Mouse (Mus musculus): ENCODE measurements around the gene Cdh13. TPM values are rescaled to one million over a fixed set of nuclear protein-coding genes. Genes with fewer than 3 reads are reported as not detected.

The Cdh13 gene
- polyA plus RNA-seq, 1 experiment from 2014 or later, result 3.0 TPM

DNA sequence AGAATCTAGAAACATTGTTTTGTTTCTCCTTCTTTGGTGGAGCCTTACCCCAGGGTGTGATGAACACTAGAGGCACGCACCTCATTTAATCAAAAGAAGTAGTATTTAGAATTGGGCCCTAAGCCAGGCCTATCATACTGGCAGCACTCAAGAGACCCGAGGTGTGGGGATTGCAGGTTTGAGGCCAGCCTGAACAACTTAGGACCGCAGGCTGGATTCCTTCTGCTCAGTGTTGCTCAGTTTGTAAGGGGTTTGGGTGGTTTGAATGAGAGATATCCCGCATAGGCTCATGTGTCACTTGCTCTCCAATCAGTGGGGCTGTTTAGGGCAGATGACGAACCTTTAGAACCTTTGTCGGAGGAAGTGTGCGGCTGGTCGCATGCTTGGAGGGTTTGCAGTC lies 96.5 kb downstream of the Cdh13 start:
- DNase-seq (ENCODE audit: low spot score), result peak; percentile 32

DNA sequence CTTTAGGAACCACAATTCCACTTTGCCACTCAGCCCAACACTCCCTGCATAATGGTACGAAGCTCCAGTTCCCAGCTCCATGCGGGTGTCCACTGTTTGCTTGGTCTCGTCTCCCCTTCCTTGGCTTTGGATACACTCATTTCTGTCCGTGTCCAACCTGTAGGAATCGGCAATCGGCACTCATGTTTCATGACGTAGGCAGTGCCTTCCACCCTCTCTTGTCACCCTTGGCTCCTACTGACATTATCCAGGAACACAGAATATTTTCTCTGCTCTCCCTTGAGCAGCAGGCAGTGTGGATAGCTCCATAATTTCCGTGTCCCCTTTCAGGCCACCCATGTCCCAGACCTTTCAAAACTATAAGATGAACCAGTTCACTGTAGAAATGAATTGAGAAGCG lies 97.2 kb downstream of the Cdh13 start:
- DNase-seq (ENCODE audit: low spot score), result no peak

DNA sequence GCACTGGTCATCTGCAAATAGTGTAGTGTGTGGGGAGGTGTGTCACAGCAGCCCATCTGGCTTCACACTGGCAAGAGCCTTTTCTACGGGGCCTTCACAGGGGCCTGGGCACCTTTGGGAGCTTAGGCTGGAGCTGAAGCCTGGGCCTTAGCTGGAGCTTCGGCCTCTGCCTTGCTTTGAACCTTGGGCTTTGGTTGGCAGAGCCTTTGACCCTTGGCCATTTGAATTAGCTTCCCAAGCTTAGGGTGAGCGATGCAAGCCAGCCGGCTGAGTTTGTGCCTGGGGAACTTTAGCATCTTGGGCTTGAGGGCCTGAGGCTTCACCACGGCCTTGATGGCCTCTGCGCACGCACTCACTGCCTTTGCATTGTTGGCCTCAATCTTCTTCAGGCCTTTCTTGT lies 98.1 kb downstream of the Cdh13 start:
- DNase-seq (ENCODE audit: low spot score), result no peak

DNA sequence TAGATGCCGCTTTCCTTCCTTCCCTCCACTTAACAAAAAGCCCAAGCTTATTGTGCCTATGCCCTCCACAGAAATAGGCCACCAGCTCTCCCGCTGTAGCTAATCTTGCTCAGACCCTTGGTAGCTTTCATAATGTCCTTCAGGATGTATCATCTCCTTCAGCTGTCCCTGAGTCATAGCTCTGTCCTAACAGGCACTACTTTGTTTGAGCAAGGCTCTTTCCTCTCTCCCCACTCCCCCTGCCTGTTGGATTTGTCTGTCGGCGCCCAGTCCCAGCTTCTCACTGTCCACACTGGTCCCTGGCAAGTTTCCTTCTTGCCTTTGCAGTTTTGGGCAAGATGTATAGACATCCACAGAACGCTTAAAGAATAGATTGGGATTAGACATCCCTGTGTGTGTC lies 100.8 kb downstream of the Cdh13 start:
- DNase-seq (ENCODE audit: low spot score), result no peak

DNA sequence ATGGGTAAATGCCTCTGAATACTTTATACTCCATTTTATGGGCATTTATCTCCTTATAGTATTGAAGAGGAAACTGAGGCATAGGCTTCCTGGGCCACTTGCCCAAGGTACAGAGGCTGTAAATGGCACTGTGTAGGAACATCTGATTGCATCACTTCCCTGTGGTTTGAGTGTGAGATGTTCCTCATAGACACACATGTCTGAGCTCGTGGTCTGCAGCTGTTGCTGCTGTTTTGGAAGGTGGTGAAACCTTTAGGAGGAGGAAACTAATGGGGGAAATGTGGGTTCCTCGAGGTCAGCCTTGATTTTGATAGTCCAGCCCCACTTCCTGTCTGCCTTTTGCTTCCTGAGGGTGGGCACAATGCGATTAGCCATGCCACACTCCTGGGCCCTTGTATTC lies 105.9 kb downstream of the Cdh13 start:
- DNase-seq (ENCODE audit: low spot score), result no peak

DNA sequence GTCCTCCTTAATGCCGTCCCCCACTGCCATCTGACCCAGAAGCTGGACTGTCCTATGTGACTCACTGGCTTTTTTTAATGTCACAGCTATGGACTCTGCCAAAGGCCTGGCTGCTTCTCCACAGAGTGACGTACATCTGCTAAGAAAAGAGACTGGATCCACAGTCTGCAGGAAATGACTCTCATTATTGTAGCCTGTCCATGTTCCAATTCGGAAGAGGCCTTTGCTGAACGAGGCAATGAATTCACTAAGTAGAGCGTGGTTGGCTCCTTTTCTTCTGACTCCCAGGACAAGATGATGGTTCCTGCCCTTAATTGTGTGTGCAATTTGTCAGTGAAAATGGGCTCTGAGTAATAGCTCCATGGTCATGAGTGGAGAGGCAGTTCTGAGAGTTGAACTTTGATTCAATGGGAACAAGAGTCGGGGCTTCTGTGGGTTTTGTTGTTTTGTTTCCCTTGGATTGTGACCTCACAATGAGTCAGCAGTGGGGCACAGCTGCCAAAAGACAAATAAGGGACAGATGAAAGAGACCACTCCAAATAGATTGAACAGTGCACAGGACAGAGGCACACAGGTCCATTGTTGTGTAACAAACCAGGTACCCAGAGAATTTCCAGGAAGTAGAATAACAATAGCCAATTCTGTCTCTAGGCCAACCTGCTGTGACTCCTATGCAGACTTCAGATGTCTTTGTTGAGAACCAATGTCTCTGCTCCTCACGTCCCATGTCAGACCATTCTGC lies 110.5 kb downstream of the Cdh13 start:
- DNase-seq (ENCODE audit: low spot score), result no peak

DNA sequence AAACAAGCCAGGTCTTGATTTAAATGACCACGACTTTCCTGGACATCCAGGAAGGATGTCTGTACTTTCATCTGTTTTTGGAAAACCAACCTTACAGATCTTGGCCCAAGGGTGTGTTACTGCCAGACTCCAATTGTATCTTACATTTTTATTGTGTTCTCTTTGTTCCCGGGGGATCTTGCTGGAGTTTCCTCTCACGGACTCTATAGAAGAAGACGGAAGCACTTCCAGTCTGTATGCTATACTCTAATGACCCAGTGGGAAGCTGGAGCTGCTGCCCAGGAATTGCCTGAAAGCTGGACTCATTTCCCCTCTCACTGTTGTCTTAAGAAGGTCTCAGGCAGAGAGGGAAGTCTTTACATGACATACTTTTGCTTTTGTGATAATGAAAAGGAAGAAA lies 111.6 kb downstream of the Cdh13 start:
- DNase-seq (ENCODE audit: low spot score), result no peak

DNA sequence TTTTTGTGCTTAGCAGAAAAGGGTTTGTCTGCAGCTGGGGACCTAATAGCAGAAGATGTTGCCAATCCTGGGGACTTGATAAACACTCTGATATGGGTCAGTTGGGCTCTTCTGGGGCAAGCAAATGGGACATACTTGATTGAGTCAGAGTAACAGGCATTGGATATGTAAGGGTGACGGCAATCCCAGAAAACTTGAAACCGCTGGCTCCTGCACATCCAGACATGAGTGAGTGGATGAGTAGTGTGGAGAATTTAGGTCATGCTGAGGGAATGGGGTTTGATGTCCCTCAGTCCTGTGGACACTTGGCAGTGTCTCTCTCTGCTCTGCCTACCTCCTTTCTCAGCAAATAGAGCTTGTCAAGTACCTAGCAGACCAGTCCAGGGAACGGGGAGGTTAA lies 121.3 kb downstream of the Cdh13 start:
- no peak for DNase-seq (ENCODE audit: low spot score)

DNA sequence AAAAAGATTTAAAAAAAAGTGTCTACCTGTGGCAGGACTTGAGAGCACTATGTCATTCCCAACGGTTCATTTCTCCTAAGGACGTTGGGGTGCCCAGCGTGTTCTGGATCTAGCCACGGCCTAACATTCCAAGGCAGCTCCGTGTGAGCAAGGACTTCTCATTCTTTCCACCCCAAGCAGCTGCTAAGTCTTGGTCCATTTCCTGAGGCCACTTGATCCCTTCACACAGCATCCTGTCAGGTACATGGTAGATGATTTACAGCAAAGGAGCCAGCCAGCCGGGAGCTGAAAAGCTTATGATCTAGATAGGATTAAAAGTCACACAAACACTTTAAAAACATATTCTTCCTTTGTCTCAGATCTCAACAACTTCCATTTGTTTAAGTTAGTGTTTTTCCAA lies 123.8 kb downstream of the Cdh13 start:
- DNase-seq (ENCODE audit: low spot score), result no peak

DNA sequence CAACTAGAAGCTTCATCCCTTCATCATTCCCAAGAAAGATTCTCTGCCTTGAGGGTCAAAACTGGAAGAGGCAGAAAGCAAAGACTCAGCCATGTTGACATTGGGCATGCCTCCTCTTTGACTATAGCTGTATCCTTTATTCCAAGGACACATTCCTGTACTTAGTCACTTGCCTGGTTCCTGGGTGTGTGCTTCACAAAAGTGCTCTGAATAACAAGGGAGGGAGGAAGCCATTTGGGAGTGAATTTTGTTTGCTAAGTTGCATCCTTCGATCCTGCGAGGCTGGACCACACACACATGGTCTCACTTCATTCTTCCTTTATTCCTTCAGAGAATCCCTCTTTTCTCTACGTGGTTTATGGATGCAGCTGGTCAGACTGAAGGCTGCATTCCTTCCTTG lies 125.9 kb downstream of the Cdh13 start:
- no peak for DNase-seq (ENCODE audit: low spot score)

DNA sequence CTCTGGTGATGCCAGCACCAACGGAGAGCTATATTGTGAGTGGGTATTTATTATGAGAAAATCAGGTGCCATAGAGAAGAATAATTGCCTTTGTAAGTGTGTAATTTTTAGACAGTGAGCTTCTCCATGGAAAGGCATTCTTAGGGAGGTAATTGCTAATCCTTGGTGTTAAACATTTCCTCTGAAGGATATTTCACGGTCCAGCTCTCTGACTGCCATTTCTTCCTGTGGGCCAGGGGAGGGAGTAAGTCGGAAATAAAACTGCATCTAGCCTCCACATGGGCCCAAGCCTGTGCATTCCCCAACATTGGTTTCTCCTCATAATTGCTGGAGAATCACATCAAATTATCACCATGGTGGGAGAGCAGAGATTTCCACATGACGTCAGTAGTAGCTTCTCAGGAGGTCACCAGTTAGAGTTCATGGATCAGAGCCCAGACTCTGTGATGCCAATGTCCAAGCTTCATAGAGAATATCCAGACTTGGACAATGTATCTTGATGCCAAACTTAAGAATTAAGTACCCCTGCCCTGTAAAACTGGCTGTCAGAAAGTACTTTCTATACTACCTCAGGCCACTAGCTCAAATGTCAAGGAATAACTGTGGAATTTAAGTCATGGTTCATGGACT lies 126.9 kb downstream of the Cdh13 start:
- no peak for DNase-seq (ENCODE audit: low spot score)

DNA sequence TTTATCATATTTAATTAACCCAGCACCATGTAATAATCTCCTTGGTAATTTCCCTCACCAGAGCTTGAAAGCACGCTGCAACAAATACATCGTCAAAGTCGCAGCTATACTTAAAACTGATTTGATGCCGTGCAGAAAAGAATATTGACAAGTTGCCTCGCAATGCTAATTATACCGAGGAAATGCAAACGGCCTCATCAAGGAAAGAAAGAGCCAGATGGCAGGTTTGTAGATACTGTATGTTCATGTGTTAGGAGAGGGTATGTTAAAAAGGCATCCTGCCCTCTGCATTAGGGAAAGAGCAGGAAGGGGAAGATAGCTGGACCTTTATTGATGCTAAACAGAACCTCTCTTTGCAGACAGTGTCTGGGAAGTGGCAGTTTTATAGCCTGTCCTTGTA lies 132.1 kb downstream of the Cdh13 start:
- no peak for DNase-seq (ENCODE audit: low spot score)

DNA sequence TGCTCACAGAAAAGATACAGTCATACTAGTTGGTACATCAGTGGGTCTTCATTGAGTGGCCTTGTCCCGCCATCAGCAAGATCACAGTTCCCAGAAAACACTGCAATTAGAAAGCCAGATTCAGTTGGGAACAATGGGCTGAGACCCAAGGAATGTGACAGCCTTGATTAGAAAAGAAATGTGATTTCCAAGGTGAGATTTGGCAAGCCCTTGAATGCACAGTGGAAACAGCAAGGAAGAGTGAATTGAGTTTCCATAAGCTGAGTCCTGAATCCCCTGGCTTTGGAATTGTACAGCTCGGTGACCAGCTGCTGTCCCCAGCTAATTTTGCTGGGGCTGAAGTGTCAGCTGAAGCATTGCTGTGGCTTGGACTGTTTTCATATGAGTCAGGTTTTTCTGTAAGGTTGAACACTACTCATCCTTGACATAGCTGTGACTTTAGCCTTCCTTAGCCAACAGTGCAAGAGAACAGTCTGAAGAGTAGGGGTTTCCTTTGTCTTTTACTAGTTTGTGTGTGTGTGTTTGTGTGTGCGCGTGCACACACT lies 133.3 kb downstream of the Cdh13 start:
- no peak for DNase-seq (ENCODE audit: low spot score)

DNA sequence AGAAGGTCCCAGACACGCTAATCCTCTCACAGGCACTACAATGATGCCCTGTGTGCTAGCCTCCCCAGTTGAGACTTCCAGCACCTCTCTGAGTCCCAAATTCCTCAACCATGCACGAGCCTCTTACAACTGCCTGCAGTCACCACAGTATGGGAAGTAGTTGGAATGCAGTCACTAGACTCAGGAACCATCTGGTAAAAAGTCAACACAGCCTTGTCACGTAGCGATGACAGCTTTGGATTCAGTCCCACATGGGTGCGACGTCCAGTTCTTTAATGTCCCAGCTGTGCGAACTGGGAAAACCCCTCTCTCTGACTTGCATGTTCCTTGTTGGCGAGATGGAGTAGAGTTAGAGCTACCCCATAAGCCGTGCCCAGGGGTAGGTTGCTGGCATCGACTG lies 139.1 kb downstream of the Cdh13 start:
- no peak for DNase-seq (ENCODE audit: low spot score)

DNA sequence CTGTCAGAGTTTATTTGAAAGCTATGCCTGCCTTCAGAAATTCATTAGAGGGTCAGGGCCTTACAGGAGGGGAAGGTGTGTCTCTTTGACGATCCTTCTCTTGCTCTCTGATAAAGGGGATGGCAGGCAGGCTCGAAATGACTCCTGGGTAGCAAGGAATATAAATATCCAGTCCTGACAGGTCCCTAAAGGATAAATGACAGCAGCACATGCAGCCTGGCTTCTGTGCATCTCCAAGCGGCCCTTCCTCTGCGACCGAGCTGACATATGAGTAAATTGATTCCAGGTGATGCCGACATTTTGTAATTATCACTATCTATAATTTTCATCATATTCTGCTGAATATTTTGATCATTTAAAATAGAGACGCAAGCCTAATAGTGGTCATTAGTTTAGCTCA lies 145.4 kb downstream of the Cdh13 start:
- no peak for DNase-seq (ENCODE audit: low spot score)

DNA sequence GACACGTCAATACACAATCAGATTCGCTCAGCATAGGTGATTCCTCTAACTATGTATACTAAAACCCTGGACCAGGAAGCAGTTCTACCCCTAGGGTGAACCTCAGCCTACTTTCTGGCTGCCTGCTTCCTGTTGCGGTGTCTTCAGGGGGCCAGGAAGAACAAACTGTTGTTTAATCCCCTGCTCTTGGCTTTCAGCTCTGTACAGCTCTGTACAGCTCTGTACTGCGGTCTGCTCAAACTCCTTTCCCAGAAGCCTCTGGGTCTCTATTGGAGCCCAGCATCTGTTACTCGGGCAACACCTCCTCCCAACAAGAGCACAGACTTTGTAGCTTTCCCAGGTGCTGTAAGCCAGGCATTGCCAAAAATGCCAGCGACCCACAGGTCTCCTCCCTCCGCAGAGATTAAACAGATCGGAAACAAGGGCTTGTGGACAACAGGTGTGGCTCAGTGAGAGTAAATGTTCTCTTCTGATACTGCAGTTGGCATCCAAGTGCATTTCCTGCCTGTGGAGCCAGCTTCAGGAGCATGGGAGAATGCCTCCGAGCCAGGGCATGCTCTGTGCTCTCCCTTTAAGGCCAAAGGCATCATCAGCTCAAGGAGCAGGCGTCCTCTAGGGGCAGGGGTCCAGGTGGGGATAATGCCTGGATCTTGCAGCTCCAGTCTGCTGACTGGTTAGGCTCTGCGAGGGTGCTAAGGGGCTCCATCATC lies 148.4 kb downstream of the Cdh13 start:
- peak; percentile 61 for DNase-seq (ENCODE audit: low spot score)

DNA sequence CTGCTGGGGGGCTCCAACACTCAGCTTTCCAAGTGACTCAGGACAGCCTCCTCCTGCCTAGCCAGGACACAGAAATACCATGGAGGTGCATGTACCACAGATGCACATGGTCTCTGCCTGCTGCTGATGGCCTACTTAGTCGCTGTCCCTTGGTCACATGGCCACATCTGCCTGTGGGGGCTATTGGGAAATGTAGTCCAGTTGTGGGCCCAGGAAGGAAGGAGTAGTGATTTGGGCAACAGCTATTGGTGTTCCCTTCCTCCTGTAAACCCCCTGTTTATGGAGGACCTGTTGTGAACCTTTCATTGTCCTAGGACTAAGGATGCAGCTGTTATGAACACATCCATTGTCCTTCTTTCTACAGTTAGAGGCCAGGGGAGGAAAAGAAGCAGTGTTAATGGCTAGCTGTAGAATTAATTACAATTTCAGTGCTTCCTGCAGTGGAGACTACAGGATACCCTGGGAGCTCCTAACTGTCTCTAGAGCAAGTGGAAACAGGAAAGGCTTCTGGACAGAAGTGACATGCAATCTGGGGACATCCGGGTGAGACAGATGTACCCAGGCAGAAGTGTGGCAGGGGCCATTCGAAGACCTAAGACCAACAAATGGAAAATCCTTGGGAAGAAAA lies 150.1 kb downstream of the Cdh13 start:
- DNase-seq (ENCODE audit: low spot score), result no peak

DNA sequence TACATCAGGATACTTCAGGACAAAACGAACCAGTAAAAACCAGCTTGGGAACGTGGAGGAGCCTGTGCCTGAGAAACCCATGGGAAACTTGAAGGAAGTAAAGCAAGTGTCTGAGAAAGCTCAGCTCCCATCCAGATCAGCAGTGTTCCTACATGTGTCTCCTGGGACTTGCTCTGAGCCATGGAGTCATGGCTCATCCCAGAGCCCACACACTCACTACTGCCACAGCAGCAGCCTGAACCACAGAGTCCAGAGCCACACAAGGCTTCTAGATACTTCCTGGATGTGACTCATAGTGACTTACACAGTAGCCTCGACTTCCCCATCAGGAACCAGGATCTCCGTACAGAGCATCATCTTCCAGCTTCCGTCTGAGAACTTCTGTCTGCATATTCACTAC lies 153.2 kb downstream of the Cdh13 start:
- DNase-seq (ENCODE audit: low spot score), result no peak

DNA sequence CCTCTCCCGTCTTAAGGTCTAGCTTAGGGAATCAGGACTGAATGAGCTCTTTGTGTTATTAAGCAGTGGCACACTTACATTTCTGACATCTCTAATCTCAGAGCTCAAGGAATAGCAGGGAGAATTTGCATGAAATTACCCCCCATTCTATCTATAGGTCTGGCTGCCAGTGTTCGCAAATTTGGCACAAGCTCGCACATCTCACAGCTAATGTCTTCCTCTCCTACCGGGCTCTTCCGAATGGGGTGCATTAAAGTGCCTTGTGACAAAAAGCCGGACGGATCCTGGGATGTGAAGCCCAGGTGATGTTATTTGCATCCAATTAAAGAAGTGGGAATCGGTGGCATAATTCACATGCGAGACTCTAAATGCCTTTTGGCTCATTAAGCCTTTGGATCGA lies 153.6 kb downstream of the Cdh13 start:
- DNase-seq (ENCODE audit: low spot score), result no peak

DNA sequence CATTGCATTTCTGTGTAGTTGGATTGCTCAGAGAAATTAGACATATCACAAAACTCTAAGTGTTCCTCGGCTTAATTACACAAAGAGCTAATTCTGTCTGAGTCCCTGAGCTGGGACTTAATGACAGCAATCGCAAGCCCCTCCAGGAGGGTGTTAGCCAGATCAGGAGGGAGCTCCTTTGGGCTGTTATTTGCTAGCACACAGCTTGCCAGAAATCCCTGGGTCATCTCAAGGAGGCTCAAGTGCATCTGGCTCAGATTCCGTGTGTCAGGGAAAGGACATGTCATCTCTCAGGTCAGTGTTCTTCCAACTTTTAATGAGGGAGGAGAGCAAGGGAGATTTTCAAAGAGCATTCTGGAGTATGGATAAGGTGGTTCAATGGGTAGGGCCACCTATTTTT lies 154.3 kb downstream of the Cdh13 start:
- no peak for DNase-seq (ENCODE audit: low spot score)

DNA sequence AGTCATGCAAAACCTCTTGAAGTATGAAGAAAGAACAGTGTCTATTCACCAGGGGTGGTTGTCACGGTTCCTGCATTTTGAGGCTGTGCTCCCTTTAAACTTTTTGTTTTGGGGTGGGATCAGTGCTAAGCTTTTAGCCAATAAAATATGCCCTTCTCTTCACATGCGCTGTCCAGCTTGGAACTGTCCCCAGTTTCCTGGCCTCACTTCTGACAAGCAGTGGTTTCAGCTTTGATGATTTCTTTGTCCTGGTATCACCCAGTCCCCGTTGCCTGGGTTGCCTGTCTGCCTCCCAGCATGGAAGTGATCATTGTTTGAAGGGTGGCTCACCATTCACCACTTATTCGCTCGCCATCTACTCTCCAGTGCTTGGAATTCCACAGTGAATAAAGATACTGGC lies 156.3 kb downstream of the Cdh13 start:
- no peak for DNase-seq (ENCODE audit: low spot score)

DNA sequence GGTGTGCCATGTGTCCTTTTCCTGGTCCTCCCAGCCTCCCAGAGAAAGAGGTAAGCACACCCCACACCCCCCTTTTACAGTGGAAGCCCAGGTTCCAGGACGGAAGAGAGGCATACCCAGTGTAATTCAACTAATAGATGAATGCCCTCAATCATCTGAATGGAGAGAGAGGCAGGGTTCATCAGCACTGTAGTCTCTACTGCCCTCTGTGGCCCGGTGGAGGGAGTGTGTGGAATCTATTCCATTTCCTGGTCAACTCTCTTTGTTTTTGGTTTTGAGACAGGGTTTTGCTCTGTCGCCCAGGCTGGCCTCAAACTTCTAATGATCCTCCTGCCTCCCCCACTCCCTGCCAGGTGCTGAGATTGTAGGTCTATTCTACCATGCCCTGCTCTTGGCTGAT lies 159.8 kb downstream of the Cdh13 start:
- no peak for DNase-seq (ENCODE audit: low spot score)

Data from thymus, postnatal 0 days (tissue).